Mouse (Mus musculus) midbrain, embryonic 10.5 days (tissue): Measurements from ENCODE around the gene Dapk1. TPM values are rescaled to one million over a fixed set of nuclear protein-coding genes. Genes with fewer than 3 reads are reported as not detected.

Experiments
- DNase-seq: peaks from one replicate; pipeline ENCODE4 v3.0.0-alpha.2; 2017; ENCODE audit warnings: low spot score
- H3K27ac ChIP-seq: fragments of 300-500 bp; sonication (generic); replicated peaks from 2 replicates; pipeline ENCODE4 v1.5.1; 2016; ENCODE audit warnings: mild to moderate bottlenecking
- H3K27me3 ChIP-seq: fragments of 300-500 bp; sonication (generic); 2 replicates; pipeline ENCODE4 v1.6.1; 2016; ENCODE audit warnings: low read depth, mild to moderate bottlenecking; ENCODE audit not compliant: poor library complexity, severe bottlenecking
- H3K36me3 ChIP-seq: fragments of 300-500 bp; sonication (generic); 2 replicates; pipeline ENCODE4 v1.6.1; 2016; ENCODE audit warnings: mild to moderate bottlenecking, moderate library complexity
- H3K4me1 ChIP-seq: fragments of 300-500 bp; sonication (generic); 2 replicates; pipeline ENCODE4 v1.6.1; 2016
- H3K4me3 ChIP-seq: fragments of 300-500 bp; sonication (generic); 2 replicates; pipeline ENCODE4 v1.5.1; 2016; ENCODE audit warnings: mild to moderate bottlenecking, moderate library complexity
- H3K9me3 ChIP-seq: fragments of 300-500 bp; sonication (generic); replicated peaks from 2 replicates; pipeline ENCODE4 v1.6.1; 2016; ENCODE audit warnings: mild to moderate bottlenecking
- WGBS: fragments of 180-500 bp; shearing (Covaris S2); methylation state at CpG from one replicate; pipeline ENCODE4 v1.1.7; 2016; 5-methylcytosine and 5-hydroxymethylcytosine counted together
- polyA plus RNA-seq: library from polyadenylated mRNA; unstranded; fragments of >200 nt; fragmentation: Nextera tagmentation; extraction: Ambion mirVana; gene quantifications from 2 replicates; pipeline ENCODE4 v1.2.1, GENCODE M21; 2016

Dapk1 gene
- polyA plus RNA-seq, 1 experiment from 2014 or later = 15.1 TPM

DNA sequence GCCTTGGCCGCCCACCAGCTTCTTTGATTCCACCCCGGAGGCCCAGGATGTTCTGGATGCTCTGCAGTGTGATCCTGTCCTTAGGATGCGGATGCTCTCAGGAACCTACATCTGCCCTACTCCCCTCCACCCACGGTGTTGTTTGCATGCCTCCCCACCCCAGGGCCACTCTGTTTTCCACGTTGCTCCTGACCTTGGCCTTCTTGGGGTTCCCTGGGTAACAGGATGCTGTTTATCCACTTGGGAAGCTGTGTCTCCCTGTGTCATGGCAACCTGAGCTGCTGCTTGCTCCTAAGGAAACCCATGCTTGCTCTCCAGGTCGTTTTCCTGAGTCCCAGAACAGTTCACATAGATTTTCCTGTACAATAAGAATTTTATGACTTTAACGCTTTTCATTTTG, 86.1 kb downstream of the Dapk1 start:
- no peak for DNase-seq
- no peaks in the 10 kb centered on the region for H3K27me3 ChIP-seq
- 79% methylated on average over 7 of the region's 7 CpGs for WGBS

DNA sequence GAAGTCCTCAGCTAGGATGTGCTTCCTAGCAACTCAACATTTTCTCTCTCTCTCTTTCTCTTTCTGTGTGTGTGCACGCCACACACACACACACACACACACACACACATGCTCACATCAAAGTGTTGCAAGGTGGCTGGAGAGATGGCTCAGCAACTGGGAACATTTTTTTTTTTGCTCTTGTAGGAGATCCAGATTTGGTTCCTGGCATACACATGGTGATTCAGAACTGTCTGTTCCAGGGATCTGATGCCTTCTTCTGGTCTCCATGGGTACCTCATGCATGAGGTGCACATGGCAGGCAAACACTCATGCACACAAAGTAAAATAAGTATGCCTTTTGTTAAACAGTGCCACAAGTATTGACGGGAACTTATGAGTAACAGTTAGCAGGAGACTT, 89.2 kb downstream of the Dapk1 start:
- Histone ChIP-seq H3K9me3 (no peaks in the 10 kb centered on the region; the same call in 1 of the 2 replicates), H3K36me3 (peaks cover 7% of the 10 kb centered on the region), H3K4me3 (no peak overlapping the region), H3K27ac (no peak overlapping the region), H3K27me3 (no peaks in the 10 kb centered on the region), H3K4me1 (peaks cover 16% of the 10 kb centered on the region)
- 90% methylated on average over 2 of the region's 2 CpGs for WGBS
- DNase-seq = no peak

More for the DNA sequence above, 86.1 kb downstream of the Dapk1 start:
- Histone ChIP-seq H3K4me1 (peaks cover 39% of the 10 kb centered on the region), H3K27ac (no peak overlapping the region), H3K36me3 (peaks cover 7% of the 10 kb centered on the region), H3K4me3 (no peak overlapping the region), H3K9me3 (no peaks in the 10 kb centered on the region; the same call in 1 of the 2 replicates)

DNA sequence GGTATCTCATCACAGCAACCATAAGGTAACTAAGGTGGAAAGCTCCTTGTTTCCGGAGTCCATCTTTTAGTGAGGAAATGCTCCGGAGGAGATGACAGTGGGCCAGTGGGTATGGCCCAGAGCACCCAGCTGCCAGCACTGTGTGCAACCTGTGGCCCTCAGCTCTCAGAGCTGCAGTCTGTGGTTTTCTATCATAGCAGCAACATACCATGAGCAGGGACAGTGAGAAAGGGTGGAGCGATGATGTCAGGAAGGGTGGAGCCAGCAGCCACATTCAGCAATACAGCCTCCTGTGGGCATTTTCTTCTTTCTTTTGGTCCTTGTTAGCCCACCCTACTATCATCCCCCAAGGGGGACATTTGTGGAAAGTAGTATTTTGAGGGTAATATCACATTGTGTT, 90.2 kb downstream of the Dapk1 start:
- H3K27ac ChIP-seq = no peak overlapping the region
- DNase-seq = no peak
- no peaks in the 10 kb centered on the region for H3K27me3 ChIP-seq
- H3K4me1 ChIP-seq = peaks cover 6% of the 10 kb centered on the region; the same call in 1 of the 2 replicates
- 99% methylated on average over 3 of the region's 3 CpGs for WGBS
- H3K9me3 ChIP-seq = no peaks in the 10 kb centered on the region; the same call in 1 of the 2 replicates
- H3K36me3 ChIP-seq = peaks cover 14% of the 10 kb centered on the region
- no peak overlapping the region for H3K4me3 ChIP-seq

DNA sequence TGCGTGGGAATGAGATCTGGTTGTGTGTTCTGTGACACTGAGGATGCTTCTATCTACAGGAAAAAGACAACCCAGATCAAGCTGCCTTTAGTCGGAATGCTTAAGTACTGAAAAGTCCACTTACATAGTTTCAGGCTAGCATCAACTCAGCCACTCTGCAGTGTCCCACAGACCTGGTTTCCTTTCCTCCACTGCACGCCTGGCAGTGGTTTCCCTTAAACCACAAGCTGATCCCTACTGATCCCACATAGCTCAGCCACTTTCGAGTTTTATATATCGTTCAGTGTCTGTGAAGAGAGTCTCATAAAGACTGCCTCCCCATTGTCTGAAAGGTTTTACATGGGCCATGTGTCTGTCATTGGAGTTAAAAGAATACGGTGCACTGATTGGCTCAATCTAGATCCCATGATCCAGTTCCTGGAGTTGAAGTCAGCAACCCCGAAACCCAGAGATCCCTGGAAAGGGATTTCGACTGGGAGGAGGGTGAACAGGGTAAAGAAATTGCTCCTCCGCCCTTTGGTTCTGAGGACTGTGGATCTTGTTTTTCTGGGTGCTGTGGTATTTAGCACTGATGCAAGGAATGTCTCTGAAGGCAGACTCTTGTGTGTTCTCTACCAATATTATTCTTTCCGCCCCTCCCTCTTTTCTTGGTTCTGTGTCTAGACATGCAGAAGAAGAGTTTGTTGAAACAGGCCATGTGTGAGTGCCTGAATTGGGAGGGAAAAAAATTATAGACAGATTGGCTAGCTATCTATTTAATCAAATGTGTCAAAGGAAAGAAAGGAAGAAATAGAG, 93.6 kb downstream of the Dapk1 start:
- no peak for DNase-seq
- WGBS = 85% methylated on average over 10 of the region's 10 CpGs
- H3K27me3 ChIP-seq = no peaks in the 10 kb centered on the region
- H3K4me1 ChIP-seq = no peaks in the 10 kb centered on the region
- H3K36me3 ChIP-seq = peaks cover 29% of the 10 kb centered on the region
- no peak overlapping the region for H3K27ac ChIP-seq
- H3K9me3 ChIP-seq = no peaks in the 10 kb centered on the region; the same call in 1 of the 2 replicates
- H3K4me3 ChIP-seq = no peak overlapping the region

DNA sequence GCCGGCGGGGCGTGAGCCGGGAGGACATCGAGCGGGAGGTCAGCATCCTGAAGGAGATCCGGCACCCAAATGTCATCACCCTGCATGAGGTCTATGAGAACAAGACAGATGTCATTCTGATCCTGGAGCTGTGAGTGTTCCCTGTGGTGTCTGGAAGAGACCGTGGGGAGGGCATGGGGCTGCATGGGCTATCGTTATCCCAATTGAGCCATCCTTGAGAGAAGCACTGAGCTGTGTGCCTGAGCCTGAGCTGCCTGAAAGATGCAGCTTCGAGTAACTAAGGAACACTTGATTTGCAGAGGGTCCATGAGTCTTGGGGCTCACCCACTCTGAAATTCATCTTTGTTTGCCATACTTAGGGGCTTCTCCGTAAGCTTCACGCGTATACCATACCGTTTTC, 94.6 kb downstream of the Dapk1 start:
- Histone ChIP-seq H3K9me3 (no peaks in the 10 kb centered on the region; the same call in 1 of the 2 replicates), H3K36me3 (peaks cover 29% of the 10 kb centered on the region), H3K4me3 (no peak overlapping the region), H3K4me1 (no peaks in the 10 kb centered on the region), H3K27me3 (no peaks in the 10 kb centered on the region), H3K27ac (no peak overlapping the region)
- no peak for DNase-seq
- 87% methylated on average over 14 of the region's 14 CpGs for WGBS

DNA sequence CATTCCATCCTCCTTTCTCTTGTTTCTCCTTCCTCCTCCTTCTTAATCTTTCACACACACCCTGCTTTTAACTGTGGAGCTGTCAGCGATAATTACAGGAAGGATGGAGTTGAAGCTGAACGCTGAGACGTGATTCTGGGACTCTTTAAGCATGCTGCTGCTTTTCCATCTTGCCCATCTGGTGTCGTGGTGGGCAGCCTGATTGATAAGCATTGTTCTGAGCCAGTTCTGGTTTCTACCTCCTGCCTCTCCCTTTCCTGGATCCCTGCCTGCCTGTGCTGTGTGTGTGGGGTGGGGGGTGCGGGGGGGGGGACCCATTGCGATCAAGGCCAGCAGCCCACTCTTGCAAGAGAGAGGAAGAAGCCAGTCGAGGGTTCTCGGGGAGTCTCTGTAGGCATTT, 95.0 kb downstream of the Dapk1 start:
- no peak for DNase-seq
- H3K4me3 ChIP-seq = no peak overlapping the region
- 86% methylated on average over 7 of the region's 8 CpGs for WGBS
- peaks cover 26% of the 10 kb centered on the region for H3K36me3 ChIP-seq
- H3K27me3 ChIP-seq = no peaks in the 10 kb centered on the region
- no peaks in the 10 kb centered on the region; the same call in 1 of the 2 replicates for H3K9me3 ChIP-seq
- no peaks in the 10 kb centered on the region for H3K4me1 ChIP-seq
- 0 out of 2 replicates have a peak overlapping the region, but pooled peaks have one; percentile 42 for H3K27ac ChIP-seq

DNA sequence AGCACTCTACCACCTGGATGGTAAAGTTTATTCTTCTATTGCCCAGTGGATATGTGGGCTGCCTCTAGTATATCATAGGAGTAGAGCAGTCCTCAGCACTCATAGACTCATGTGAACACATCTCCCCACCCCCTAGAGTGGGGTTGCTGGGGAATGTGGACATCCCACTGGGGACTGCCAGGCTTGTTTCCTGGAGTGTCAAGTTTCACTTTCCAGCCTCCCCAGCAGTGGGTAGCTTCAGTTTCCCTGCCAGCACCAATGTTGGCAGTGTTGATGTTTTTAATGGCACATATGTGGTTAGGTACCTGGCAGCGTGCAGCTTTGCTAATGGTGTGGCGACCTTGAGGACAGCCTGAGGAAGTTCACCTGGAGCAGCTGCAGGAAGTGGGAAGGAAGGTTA, 96.3 kb downstream of the Dapk1 start:
- Histone ChIP-seq H3K27me3 (no peaks in the 10 kb centered on the region), H3K36me3 (peaks cover 22% of the 10 kb centered on the region; the same call in 1 of the 2 replicates), H3K4me3 (no peak overlapping the region), H3K9me3 (no peaks in the 10 kb centered on the region), H3K4me1 (no peaks in the 10 kb centered on the region), H3K27ac (no peak overlapping the region)
- DNase-seq = no peak
- WGBS = 91% methylated on average over 2 of the region's 2 CpGs

DNA sequence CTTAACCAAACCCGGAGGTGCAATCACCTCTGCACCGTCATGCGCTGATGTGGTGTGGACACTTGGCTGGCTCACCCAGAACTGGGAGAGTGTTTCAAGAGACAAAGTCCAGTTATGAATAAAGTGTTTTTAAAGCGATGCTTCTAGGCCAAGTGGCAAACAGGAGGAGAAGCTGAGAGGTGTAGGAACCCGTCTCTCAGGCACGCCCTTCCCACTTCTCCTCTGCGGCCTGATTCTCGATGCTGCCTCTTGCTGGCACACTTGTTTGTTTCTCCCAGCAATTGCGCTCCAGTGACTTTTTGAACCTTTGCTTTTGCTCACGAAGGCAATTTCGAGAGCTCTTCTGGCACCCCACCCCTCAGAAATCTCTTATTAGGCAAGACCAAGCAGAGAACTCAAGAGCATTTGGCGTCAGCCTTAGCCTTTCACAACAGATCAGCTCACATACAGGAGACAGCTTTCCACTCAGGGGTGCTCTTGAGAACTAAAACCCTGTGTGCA, 100.0 kb downstream of the Dapk1 start:
- no peak overlapping the region for H3K4me3 ChIP-seq
- no peaks in the 10 kb centered on the region for H3K27me3 ChIP-seq
- WGBS = 88% methylated on average over 12 of the region's 12 CpGs
- no peaks in the 10 kb centered on the region for H3K9me3 ChIP-seq
- DNase-seq = no peak
- peaks cover 24% of the 10 kb centered on the region; the same call in 1 of the 2 replicates for H3K36me3 ChIP-seq
- peaks cover 6% of the 10 kb centered on the region for H3K4me1 ChIP-seq
- no peak overlapping the region for H3K27ac ChIP-seq

DNA sequence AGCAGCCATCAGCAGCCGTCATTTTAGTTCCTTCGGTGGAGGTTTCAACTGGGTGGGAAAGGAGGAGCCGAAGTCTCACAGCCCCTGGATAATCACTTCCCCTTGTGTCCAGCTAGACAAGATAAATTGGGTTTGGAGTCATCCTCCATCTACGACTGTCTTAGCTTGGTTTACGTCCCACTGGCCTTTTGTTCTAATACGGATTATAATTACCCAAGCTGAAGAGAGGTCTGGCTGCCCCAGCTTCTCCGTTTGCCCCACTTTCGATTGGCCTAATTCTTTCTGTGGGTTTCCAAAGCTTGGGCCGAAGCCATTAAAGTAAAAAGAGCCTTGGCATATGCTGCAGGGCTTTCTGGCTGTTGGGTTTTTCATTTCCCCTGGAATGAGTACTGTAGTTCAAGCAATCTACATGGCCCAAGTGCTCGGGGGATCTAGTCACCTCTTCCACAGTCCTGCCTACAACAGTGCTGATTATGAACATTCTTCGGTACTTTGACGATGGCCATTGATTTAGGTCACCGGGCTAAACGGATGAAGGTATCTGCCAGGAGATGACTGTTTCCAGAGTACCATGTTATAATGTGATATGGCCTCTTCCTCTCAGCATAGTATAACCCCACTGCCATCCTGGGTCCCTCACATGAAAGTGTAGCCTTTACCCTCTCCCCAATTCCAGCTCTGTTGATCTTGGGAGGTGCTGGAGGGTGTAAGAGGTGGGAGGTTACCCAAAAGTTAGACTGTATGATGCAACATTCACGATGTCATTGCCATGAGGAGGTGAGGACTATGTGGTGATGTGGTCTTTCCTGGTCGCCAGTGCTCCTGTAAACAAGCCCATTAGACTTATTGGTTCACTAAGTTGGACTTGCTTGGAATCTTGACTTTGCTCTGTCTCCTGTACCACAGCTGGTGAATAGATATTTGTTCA, 106.1 kb downstream of the Dapk1 start:
- no peaks in the 10 kb centered on the region for H3K27me3 ChIP-seq
- WGBS = 63% methylated on average over 16 of the region's 16 CpGs
- no peak for DNase-seq
- 0 out of 2 replicates have a peak, but pooled peaks cover 8% of the 10 kb centered on the region for H3K36me3 ChIP-seq
- peaks cover 16% of the 10 kb centered on the region for H3K4me1 ChIP-seq
- no peak overlapping the region; the same call in 1 of the 2 replicates for H3K27ac ChIP-seq
- no peak overlapping the region for H3K4me3 ChIP-seq
- no peaks in the 10 kb centered on the region for H3K9me3 ChIP-seq

DNA sequence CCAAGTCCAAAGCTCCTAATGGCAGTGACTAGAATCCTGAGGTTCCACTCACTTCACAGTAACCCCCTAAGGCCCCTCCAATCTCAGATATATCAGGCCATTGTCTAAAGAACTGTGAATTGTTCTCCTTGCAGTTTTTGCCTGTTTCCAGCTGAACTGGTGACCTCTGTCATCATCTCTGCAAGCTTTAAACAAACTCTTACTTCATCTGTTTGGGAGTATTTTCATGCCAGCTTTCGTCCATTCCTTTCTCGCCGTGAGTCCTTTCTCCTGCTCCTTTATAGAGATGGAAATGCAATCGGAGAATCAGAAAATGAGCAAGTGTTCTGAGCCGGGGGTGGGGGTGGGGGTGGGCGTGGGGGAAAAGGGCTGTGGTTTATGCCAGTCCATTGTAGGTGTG, 107.4 kb downstream of the Dapk1 start:
- H3K9me3 ChIP-seq = no peaks in the 10 kb centered on the region
- H3K27ac ChIP-seq = no peak overlapping the region
- H3K4me3 ChIP-seq = no peak overlapping the region
- H3K4me1 ChIP-seq = peaks cover 16% of the 10 kb centered on the region
- WGBS = 83% methylated on average over 6 of the region's 6 CpGs
- 0 out of 2 replicates have a peak, but pooled peaks cover 7% of the 10 kb centered on the region for H3K36me3 ChIP-seq
- no peaks in the 10 kb centered on the region for H3K27me3 ChIP-seq
- DNase-seq = no peak

DNA sequence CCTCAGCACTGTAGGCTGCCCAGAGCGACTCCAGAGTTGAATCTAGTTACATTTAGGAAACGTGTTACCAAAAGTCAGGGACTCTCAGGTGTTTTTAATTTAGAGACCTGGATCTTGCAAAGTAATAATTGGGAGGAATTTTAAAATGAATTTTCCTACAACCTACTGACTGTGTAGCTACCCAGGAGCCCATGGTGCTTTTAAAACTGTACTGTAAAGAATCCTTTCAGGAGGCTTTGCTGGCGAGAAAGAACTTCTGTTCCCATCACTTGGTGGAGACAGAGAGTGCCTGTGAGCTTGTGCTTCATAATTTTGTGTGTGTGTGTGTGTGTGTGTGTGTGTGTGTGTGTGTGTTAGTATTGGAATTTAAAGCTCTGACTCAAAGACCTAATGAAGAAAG, 109.2 kb downstream of the Dapk1 start:
- no peak for DNase-seq
- H3K4me1 ChIP-seq = peaks cover 16% of the 10 kb centered on the region
- H3K9me3 ChIP-seq = no peaks in the 10 kb centered on the region
- 91% methylated on average over 3 of the region's 3 CpGs for WGBS
- H3K36me3 ChIP-seq = no peaks in the 10 kb centered on the region
- no peak overlapping the region for H3K27ac ChIP-seq
- H3K27me3 ChIP-seq = no peaks in the 10 kb centered on the region
- H3K4me3 ChIP-seq = no peak overlapping the region

DNA sequence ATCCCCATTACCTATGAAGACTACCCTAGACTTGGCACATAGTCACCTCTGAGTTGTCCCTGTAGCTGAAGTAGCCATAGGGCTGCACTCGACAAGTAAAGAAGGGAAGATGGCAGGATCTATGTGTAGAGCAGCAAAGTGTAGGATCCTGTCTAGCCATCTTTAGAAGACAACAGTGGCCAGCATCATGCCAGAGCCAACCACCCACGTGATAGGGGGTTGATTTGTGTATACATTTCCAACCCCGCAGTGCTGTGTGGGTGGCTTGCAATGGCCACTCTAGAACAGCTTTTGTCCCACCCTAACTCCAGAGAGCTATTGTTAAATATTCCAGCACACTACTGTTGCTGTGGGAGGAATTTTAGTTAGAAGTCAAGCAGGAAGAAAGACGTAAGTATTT, 111.8 kb downstream of the Dapk1 start:
- Histone ChIP-seq H3K4me3 (no peak overlapping the region), H3K27ac (no peak overlapping the region), H3K4me1 (0 out of 2 replicates have a peak, but pooled peaks cover 4% of the 10 kb centered on the region), H3K9me3 (no peaks in the 10 kb centered on the region), H3K27me3 (no peaks in the 10 kb centered on the region), H3K36me3 (peaks cover 6% of the 10 kb centered on the region; the same call in 1 of the 2 replicates)
- 89% methylated on average over 4 of the region's 4 CpGs for WGBS
- DNase-seq = no peak
